Mouse (Mus musculus) heart, embryonic 16.5 days (tissue): ENCODE measurements at regions not wholly inside any gene's neighbourhood (a gene's known extent, or its start where the extent isn't known, plus 50 kb on each side); places are given as distances from the start of the nearest gene placed in this dataset.
A peak's percentile ranks its signal among the peaks of the same experiment; 100 is the strongest.

Source experiments
- ATAC-seq: fragments of 200-750 bp; cut with Nextera tagmentation; replicated peaks from 2 replicates; pipeline ENCODE4 v1.8.0; 2017; ENCODE audit warnings: moderate number of reproducible peaks; ENCODE audit not compliant: insufficient read depth, low FRiP score; ENCODE audit errors: extremely low read depth
- H3K27ac ChIP-seq: fragments of 300-500 bp; sonication (generic); 2 replicates; pipeline ENCODE4 v1.5.1; 2014; ENCODE audit warnings: mild to moderate bottlenecking, low read length, control low read depth, moderate library complexity
- H3K27me3 ChIP-seq: fragments of 300-500 bp; sonication (generic); 2 replicates; pipeline ENCODE4 v1.6.1; 2014; ENCODE audit warnings: low read length, mixed read lengths; ENCODE audit not compliant: control insufficient read depth, insufficient read depth
- H3K36me3 ChIP-seq: fragments of 300-500 bp; sonication (generic); 2 replicates; pipeline ENCODE4 v1.6.1; 2014; ENCODE audit not compliant: control insufficient read depth, insufficient read depth
- H3K4me1 ChIP-seq: fragments of 300-500 bp; sonication (generic); 2 replicates; pipeline ENCODE4 v1.6.1; 2014; ENCODE audit warnings: low read length, mixed read lengths; ENCODE audit not compliant: control insufficient read depth, insufficient read depth
- H3K4me2 ChIP-seq: fragments of 300-500 bp; sonication (generic); 2 replicates; pipeline ENCODE4 v1.6.1; 2014; ENCODE audit warnings: low read depth, mild to moderate bottlenecking, control low read depth, low read length
- H3K4me3 ChIP-seq: fragments of 300-500 bp; sonication (generic); 2 replicates; pipeline ENCODE4 v1.5.1; 2014; ENCODE audit warnings: mild to moderate bottlenecking, control low read depth, low read length
- H3K9ac ChIP-seq: fragments of 300-500 bp; sonication (generic); 2 replicates; pipeline ENCODE4 v1.6.1; 2014; ENCODE audit warnings: low read length, control low read depth
- H3K9me3 ChIP-seq: fragments of 300-500 bp; sonication (generic); replicated peaks from 2 replicates; pipeline ENCODE4 v1.6.1; 2016; ENCODE audit warnings: low read length; ENCODE audit not compliant: control insufficient read depth
- WGBS: fragments of 180-500 bp; shearing (Covaris S2); extraction: QIAGEN DNeasy Blood & Tissue Kit; methylation state at CpG from one replicate; pipeline ENCODE4 v1.1.7; 2014; 5-methylcytosine and 5-hydroxymethylcytosine counted together

DNA sequence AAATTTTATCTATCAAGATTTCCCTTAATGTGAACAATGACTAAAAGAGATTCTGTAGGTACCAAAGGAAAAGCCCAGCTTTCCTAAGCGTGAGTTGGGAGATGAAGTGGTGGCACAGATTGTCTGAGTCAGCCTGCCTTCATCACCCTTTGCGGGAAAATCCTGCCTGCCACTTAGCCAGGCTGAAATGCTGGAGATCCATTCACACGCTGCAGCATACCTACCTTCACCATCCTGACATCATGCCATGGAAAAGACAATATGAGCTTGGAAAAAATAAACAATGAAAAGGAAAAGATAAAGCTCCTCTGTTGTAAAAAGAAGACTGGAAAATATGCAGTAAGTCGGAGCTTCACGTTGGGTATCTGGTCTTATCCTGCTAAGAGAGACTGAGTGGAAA, 537.0 kb downstream of the Gja1 start:
- 0 out of 2 replicates have a peak, but pooled peaks cover 3% of the 10 kb centered on the region for H3K4me1 ChIP-seq
- H3K4me2 ChIP-seq, result no peak overlapping the region
- H3K9me3 ChIP-seq, result no peaks in the 10 kb centered on the region
- no peaks in the 10 kb centered on the region for H3K27me3 ChIP-seq
- WGBS, result 45% methylated on average over 5 of the region's 5 CpGs
- H3K9ac ChIP-seq, result no peak overlapping the region
- no peaks in the 10 kb centered on the region for H3K36me3 ChIP-seq
- H3K4me3 ChIP-seq, result no peak overlapping the region
- peak; percentile 23; the same call in 1 of the 2 replicates for ATAC-seq
- peak overlapping the region; percentile 36; the same call in 1 of the 2 replicates for H3K27ac ChIP-seq

- Histone ChIP-seq H3K4me2 (no peak overlapping the region), H3K27ac (no peak overlapping the region), H3K9me3 (no peaks in the 10 kb centered on the region), H3K36me3 (no peaks in the 10 kb centered on the region), H3K4me1 (peaks cover 9% of the 10 kb centered on the region; the same call in 1 of the 2 replicates), H3K4me3 (no peak overlapping the region), H3K9ac (no peak overlapping the region), H3K27me3 (no peaks in the 10 kb centered on the region)
- ATAC-seq, result no peak
- 61% methylated on average over 5 of the region's 5 CpGs for WGBS
These were observed 541.3 kb downstream of the Gja1 start for GRCm38 (mm10) chr10:56918412-56918811.

DNA sequence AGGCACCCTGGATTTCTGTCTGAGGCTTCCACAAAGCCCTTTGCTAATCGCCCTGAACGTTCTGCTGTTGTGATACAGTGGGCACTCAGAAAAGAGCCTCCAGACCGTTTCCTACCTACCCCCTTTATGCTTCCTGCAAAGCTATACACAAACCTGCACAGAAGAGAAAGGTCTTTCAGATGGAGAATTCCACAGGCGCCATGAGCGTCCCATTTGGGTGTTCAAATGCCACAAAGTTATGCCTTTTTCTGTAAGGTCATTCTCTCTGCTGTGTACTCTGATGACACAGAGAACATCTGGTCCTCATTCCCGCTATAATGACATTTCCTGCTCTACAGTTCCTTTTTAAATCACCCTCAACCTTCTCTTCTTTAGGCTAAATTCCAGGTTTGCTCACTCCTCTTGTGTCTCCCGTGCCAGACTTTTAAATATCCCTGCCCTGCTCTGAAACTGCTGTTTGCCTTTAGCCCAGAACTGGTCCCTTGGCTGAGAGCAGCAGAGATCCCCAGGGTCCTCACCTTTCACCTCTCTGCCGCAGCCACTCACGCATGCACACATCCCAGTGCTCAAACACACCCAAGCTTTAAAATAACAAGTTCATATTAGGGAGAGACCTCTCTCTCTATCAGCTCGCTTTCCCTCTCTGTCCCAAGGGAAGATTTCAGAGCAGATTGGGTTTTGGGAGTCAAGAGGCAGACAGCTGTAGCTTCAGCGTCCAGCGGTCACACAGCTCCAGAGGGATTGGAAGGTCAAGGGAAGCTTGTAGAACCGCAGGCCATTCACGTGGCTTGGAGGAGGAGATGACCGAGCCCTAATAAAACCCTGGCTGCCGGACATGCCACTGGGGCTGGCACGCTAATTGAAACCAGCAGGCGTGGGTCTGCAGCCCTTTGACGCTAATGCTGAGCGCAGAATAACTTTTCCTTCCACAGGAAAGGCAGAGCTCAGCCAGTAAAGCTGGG, 543.9 kb downstream of the Gja1 start:
- ATAC-seq, result peak; percentile 28; the same call in 1 of the 2 replicates
- no peaks in the 10 kb centered on the region for H3K36me3 ChIP-seq
- peak overlapping the region; percentile 9; the same call in 1 of the 2 replicates for H3K27ac ChIP-seq
- peak overlapping the region; percentile 49 for H3K9ac ChIP-seq
- peak overlapping the region; percentile 9; the same call in 1 of the 2 replicates for H3K4me3 ChIP-seq
- 34% methylated on average over 20 of the region's 20 CpGs for WGBS
- H3K9me3 ChIP-seq, result no peaks in the 10 kb centered on the region
- no peaks in the 10 kb centered on the region for H3K27me3 ChIP-seq
- H3K4me1 ChIP-seq, result peaks cover 6% of the 10 kb centered on the region; the same call in 1 of the 2 replicates
- H3K4me2 ChIP-seq, result peak overlapping the region; percentile 45

DNA sequence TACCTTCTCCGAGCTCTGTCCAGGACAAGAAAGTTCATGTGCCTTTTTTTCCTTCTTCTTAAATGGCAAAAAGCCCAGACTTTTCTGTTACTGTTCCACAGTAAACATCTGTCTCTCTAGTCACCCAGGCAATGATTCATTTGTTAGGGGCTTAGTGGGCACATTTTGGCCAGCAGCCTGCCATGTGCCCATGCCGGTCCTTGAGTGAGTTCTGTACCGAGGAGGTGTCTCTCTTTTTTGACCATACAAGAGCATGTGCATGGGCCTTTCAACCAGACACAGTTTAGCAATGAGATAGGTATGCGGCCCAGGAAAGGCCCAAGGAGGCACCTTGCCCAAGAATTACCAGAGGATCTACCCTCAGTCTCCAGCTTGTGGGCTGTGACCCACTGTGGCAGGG, 551.0 kb upstream of the Hsf2 start:
- no peaks in the 10 kb centered on the region for H3K9me3 ChIP-seq
- no peaks in the 10 kb centered on the region for H3K36me3 ChIP-seq
- H3K9ac ChIP-seq, result no peak overlapping the region
- H3K27me3 ChIP-seq, result no peaks in the 10 kb centered on the region
- H3K4me1 ChIP-seq, result no peaks in the 10 kb centered on the region
- WGBS, result 69% methylated on average over 4 of the region's 4 CpGs
- no peak overlapping the region for H3K27ac ChIP-seq
- H3K4me3 ChIP-seq, result no peak overlapping the region
- no peak overlapping the region for H3K4me2 ChIP-seq
- ATAC-seq, result no peak

- Histone ChIP-seq H3K27ac (no peak overlapping the region), H3K9ac (no peak overlapping the region), H3K4me1 (0 out of 2 replicates have a peak, but pooled peaks cover 2% of the 10 kb centered on the region), H3K4me3 (no peak overlapping the region), H3K9me3 (no peaks in the 10 kb centered on the region), H3K36me3 (no peaks in the 10 kb centered on the region), H3K27me3 (no peaks in the 10 kb centered on the region), H3K4me2 (no peak overlapping the region)
- ATAC-seq, result no peak
- WGBS, result 61% methylated on average over 4 of the region's 4 CpGs
These were observed 544.2 kb upstream of the Hsf2 start for GRCm38 (mm10) chr10:56941972-56942371.

GRCm38 (mm10) chr10:56944434-56945145, 541.6 kb upstream of the Hsf2 start:
- WGBS, result 71% methylated on average over 5 of the region's 5 CpGs
- H3K4me3 ChIP-seq, result no peak overlapping the region
- no peaks in the 10 kb centered on the region for H3K27me3 ChIP-seq
- no peaks in the 10 kb centered on the region for H3K9me3 ChIP-seq
- no peak overlapping the region for H3K27ac ChIP-seq
- no peak overlapping the region for H3K4me2 ChIP-seq
- no peak overlapping the region for H3K9ac ChIP-seq
- no peaks in the 10 kb centered on the region for H3K36me3 ChIP-seq
- H3K4me1 ChIP-seq, result peaks cover 2% of the 10 kb centered on the region; the same call in 1 of the 2 replicates
- ATAC-seq, result no peak

DNA sequence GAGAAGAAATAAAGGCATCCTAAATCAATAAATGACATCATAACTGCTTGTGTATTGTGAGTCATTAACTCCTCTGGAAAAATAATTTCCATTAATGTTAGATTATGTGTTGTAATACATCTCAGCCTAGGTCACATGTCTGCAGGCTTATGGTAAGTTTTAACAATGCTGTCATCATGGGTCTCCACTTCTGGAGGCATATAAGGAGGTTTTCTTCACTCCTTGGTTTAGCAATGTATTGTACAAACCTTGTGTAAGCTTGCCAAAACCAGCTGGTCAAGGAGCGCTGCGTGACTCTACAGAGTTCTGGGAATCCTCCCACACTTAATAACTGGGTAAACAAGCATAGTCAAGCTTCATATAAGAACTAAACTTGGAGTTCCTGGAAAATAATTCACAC, 529.5 kb upstream of the Hsf2 start:
- no peak overlapping the region for H3K4me3 ChIP-seq
- no peak overlapping the region for H3K9ac ChIP-seq
- ATAC-seq, result no peak
- H3K27me3 ChIP-seq, result no peaks in the 10 kb centered on the region
- no peaks in the 10 kb centered on the region for H3K36me3 ChIP-seq
- WGBS, result 82% methylated on average over 2 of the region's 2 CpGs
- no peak overlapping the region for H3K27ac ChIP-seq
- H3K9me3 ChIP-seq, result no peaks in the 10 kb centered on the region
- no peak overlapping the region for H3K4me2 ChIP-seq
- no peaks in the 10 kb centered on the region for H3K4me1 ChIP-seq

GRCm38 (mm10) chr10:56962096-56962807, 523.9 kb upstream of the Hsf2 start:
- ATAC-seq, result no peak
- 82% methylated on average over 4 of the region's 4 CpGs for WGBS
- Histone ChIP-seq H3K4me1 (peaks cover 5% of the 10 kb centered on the region), H3K4me3 (no peak overlapping the region), H3K27ac (no peak overlapping the region), H3K27me3 (no peaks in the 10 kb centered on the region), H3K9me3 (no peaks in the 10 kb centered on the region), H3K9ac (no peak overlapping the region), H3K4me2 (no peak overlapping the region), H3K36me3 (no peaks in the 10 kb centered on the region)
